Mouse (Mus musculus) heart, embryonic 10.5 days (tissue): ENCODE results near the gene Parva. TPM values are rescaled to one million over a fixed set of nuclear protein-coding genes. Genes with fewer than 3 reads are reported as not detected.
A peak's percentile ranks its signal among the peaks of the same experiment; 100 is the strongest.

Experiments used
- DNase-seq: peaks from one replicate; pipeline ENCODE4 v3.0.0-alpha.2; 2017; ENCODE audit warnings: low spot score
- H3K27ac ChIP-seq: fragments of 300-500 bp; sonication (generic); 2 replicates; pipeline ENCODE4 v1.5.1; 2016; ENCODE audit warnings: mild to moderate bottlenecking
- H3K27me3 ChIP-seq: fragments of 300-500 bp; sonication (generic); 2 replicates; pipeline ENCODE4 v1.6.1; 2016; ENCODE audit warnings: mild to moderate bottlenecking; ENCODE audit not compliant: poor library complexity, insufficient read depth, severe bottlenecking
- H3K36me3 ChIP-seq: fragments of 300-500 bp; sonication (generic); 2 replicates; pipeline ENCODE4 v1.6.1; 2016; ENCODE audit warnings: mild to moderate bottlenecking, moderate library complexity
- H3K4me1 ChIP-seq: fragments of 300-500 bp; sonication (generic); 2 replicates; pipeline ENCODE4 v1.6.1; 2016; ENCODE audit warnings: mild to moderate bottlenecking
- H3K4me3 ChIP-seq: fragments of 300-500 bp; sonication (generic); 2 replicates; pipeline ENCODE4 v1.5.1; 2016; ENCODE audit warnings: mild to moderate bottlenecking, moderate library complexity
- H3K9me3 ChIP-seq: fragments of 300-500 bp; sonication (generic); 2 replicates; pipeline ENCODE4 v1.6.1; 2016; ENCODE audit warnings: mild to moderate bottlenecking, moderate library complexity
- WGBS: fragments of 180-500 bp; shearing (Covaris S2); methylation state at CpG from one replicate; pipeline ENCODE4 v1.1.7; 2016; 5-methylcytosine and 5-hydroxymethylcytosine counted together
- polyA plus RNA-seq: library from polyadenylated mRNA; unstranded; fragments of >200 nt; fragmentation: Nextera tagmentation; extraction: Ambion mirVana; gene quantifications from 2 replicates; pipeline ENCODE4 v1.2.1, GENCODE M21; 2016

Gene Parva
- polyA plus RNA-seq, 1 experiment from 2014 or later: 82.5 TPM

GRCm38 (mm10) chr7:112491737-112492136, 64.4 kb downstream of the Parva start:
- WGBS: 35% methylated on average over 1 of the region's 1 CpGs
- H3K4me1 ChIP-seq: peaks cover 42% of the 10 kb centered on the region
- no peaks in the 10 kb centered on the region for H3K27me3 ChIP-seq
- H3K36me3 ChIP-seq: 0 out of 2 replicates have a peak, but pooled peaks cover 7% of the 10 kb centered on the region
- peak overlapping the region; percentile 44; the same call in 1 of the 2 replicates for H3K27ac ChIP-seq
- H3K4me3 ChIP-seq: no peak overlapping the region
- H3K9me3 ChIP-seq: no peaks in the 10 kb centered on the region
- DNase-seq: no peak

DNA sequence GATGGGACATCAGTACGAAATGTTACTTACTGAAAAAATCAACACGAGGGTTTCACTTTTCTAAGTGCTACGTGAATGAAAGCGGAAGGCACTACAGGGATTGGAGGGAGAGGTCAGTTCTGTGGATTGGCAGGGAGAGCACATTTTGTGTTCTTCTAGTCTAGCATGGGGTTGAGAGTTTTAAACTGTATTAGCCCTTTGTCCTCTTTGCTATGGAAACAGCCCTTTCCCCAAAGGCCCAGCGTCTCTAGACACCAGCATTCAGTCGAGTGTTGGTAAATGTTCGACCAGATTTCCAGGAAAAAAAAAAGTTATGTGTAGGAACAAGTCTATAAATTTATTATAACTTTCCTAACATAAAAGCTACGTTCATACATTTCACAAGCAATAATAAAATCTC, 68.6 kb downstream of the Parva start:
- 85% methylated on average over 8 of the region's 8 CpGs for WGBS
- Histone ChIP-seq H3K36me3 (no peaks in the 10 kb centered on the region), H3K27me3 (no peaks in the 10 kb centered on the region), H3K4me3 (no peak overlapping the region), H3K9me3 (no peaks in the 10 kb centered on the region), H3K27ac (no peak overlapping the region), H3K4me1 (peaks cover 58% of the 10 kb centered on the region)
- DNase-seq: no peak

- H3K36me3 ChIP-seq: no peaks in the 10 kb centered on the region
- H3K4me3 ChIP-seq: no peak overlapping the region
- WGBS: 81% methylated on average over 7 of the region's 7 CpGs
- H3K9me3 ChIP-seq: no peaks in the 10 kb centered on the region
- no peak for DNase-seq
- no peaks in the 10 kb centered on the region for H3K27me3 ChIP-seq
- peaks cover 55% of the 10 kb centered on the region for H3K4me1 ChIP-seq
- H3K27ac ChIP-seq: no peak overlapping the region
Observed at GRCm38 (mm10) chr7:112496921-112497320, 69.6 kb downstream of the Parva start.

DNA sequence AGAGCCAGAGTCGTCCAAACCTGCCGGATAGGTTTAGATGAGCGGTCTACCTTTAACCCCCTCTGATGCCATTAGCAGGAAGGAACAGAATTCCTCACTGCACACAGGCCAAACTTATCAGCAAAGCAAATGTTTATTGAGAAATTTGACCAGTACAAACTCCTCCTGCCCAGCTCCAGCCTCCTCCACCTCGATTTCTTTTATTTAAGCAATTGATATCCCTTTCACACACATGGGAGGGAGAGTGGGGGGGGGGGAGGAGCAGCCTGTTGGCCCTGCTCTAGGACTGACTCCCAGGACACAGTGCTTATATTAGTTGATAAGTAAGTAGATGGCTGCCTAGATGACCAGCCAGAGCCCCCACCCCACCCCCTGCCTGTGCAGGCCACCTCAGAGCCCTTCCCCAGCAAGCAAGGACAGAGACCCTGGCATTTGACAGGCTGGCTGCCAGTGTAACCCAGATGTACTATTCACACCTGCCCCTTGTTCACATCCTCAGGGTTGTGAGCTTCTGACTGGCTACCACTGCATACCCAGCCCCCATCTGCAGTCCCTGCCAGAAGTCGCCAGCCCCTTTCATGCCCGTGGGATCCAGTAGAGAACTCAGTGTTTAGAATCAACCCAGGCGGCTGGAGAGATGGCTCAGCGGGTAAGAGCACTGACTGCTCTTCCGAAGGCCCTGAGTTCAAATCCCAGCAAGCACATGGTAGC, 71.4 kb downstream of the Parva start:
- WGBS: 54% methylated on average over 9 of the region's 9 CpGs
- no peaks in the 10 kb centered on the region for H3K9me3 ChIP-seq
- H3K27me3 ChIP-seq: no peaks in the 10 kb centered on the region
- H3K4me1 ChIP-seq: peaks cover 67% of the 10 kb centered on the region
- DNase-seq: no peak
- H3K27ac ChIP-seq: peak overlapping the region; percentile 65
- H3K4me3 ChIP-seq: no peak overlapping the region
- H3K36me3 ChIP-seq: no peaks in the 10 kb centered on the region

DNA sequence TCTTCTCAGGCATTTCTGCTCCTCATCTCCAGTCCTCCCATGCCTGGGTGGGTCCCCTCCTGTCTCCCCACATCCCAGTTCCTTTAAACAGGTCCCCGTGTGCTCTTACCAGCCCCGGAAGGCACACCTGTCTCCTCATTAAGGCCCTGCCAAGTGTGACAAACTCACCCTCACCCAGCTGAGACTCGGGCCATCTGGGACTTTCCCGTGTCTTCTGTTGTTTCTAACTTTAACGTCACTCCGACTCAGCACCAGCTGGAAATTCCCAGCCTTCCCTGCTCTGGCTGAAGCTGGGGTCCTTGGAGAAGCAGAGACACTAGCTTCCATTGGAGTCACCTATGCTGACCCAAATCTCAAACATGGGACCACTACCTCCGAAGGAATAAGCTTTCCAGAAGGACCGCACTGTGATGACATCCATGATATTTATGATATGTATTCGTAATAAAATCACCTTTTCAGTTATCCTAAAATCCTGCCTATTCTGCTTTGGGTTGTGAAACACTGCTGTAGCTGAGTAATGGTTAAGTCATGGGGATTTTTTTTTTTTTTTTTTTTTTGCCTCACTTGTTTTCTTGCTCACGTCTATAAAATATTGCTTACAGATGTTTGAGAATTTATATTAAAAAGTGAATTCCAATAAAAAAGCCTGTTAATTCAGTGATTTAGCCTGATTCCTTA, 72.3 kb downstream of the Parva start:
- Histone ChIP-seq H3K27ac (peak overlapping the region; percentile 64), H3K4me1 (peaks cover 64% of the 10 kb centered on the region), H3K4me3 (no peak overlapping the region), H3K36me3 (0 out of 2 replicates have a peak, but pooled peaks cover 3% of the 10 kb centered on the region), H3K27me3 (no peaks in the 10 kb centered on the region), H3K9me3 (no peaks in the 10 kb centered on the region)
- no peak for DNase-seq
- WGBS: 48% methylated on average over 10 of the region's 10 CpGs

- Histone ChIP-seq H3K27me3 (no peaks in the 10 kb centered on the region), H3K4me3 (no peak overlapping the region), H3K4me1 (peaks cover 59% of the 10 kb centered on the region), H3K27ac (peak overlapping the region; percentile 6; the same call in 1 of the 2 replicates), H3K9me3 (no peaks in the 10 kb centered on the region), H3K36me3 (0 out of 2 replicates have a peak, but pooled peaks cover 3% of the 10 kb centered on the region)
- DNase-seq: no peak
- 44% methylated on average over 7 of the region's 7 CpGs for WGBS
Observed at GRCm38 (mm10) chr7:112500134-112500490, 72.8 kb downstream of the Parva start.

DNA sequence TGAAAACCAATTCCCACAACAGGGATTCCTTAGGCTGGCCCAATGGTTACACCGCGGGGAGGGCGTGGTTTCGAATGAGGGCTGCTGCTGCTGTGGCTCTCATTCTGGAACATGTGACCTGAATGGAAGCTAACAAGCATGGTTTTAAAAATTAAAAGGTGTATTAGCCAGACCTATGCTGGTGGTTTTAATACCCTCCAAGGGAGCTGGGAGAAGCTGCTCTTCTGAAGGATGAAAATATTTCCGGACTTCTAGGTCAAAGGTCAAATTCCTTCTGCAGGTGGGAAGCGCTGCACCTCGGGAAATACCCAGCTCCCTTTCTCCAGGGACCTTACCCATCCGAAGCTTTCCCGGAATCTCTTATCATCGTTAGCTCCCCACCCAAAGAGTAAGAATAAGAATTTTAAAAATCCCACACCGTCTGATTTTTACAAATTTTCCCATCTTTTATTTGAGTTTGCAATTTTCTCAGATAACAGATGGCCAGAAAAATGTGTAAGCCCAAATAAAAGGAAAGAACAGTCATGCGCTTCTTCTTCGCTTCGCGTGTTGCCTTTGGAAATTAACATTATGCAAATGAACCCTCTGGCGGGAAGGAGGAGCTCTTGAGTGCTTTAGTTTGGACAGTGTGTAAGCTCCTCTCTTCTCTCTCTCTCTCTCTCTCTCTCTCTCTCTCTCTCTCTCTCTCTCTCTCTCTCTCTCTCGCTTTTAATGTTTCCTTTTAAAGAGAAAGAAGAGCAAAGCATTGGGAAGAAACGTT, 74.9 kb downstream of the Parva start:
- Histone ChIP-seq H3K4me3 (no peak overlapping the region), H3K27ac (peak overlapping the region; percentile 49; the same call in 1 of the 2 replicates), H3K27me3 (no peaks in the 10 kb centered on the region), H3K36me3 (0 out of 2 replicates have a peak, but pooled peaks cover 3% of the 10 kb centered on the region), H3K9me3 (no peaks in the 10 kb centered on the region), H3K4me1 (peaks cover 62% of the 10 kb centered on the region)
- WGBS: 36% methylated on average over 18 of the region's 18 CpGs
- DNase-seq: no peak

- H3K27me3 ChIP-seq: no peaks in the 10 kb centered on the region
- no peaks in the 10 kb centered on the region for H3K9me3 ChIP-seq
- WGBS: 48% methylated on average over 5 of the region's 5 CpGs
- DNase-seq: no peak
- H3K36me3 ChIP-seq: 0 out of 2 replicates have a peak, but pooled peaks cover 3% of the 10 kb centered on the region
- peak overlapping the region; percentile 49 for H3K27ac ChIP-seq
- no peak overlapping the region for H3K4me3 ChIP-seq
- H3K4me1 ChIP-seq: peaks cover 68% of the 10 kb centered on the region
Observed at GRCm38 (mm10) chr7:112502845-112503244, 75.5 kb downstream of the Parva start.

DNA sequence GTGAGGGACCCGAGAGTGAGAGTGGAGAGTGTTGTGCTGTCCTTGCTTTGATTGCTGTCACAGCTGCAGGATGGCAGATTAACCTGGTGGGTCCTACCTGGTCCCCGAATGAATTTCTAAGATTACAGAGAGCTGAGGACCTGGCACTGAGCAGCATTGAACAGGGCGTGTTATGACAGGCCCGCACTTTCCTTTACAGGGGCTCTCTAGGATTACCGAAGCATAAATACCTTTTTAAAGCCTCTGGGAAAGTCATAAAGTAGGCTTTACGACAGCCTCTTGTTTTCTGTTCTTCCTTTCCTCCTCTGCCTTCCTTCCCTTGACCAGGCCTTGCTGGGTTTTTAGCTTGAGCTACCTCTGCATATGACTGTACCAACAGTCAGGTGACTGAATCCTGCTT, 76.1 kb downstream of the Parva start:
- peaks cover 71% of the 10 kb centered on the region for H3K4me1 ChIP-seq
- H3K36me3 ChIP-seq: 0 out of 2 replicates have a peak, but pooled peaks cover 3% of the 10 kb centered on the region
- DNase-seq: no peak
- H3K9me3 ChIP-seq: no peaks in the 10 kb centered on the region
- H3K27ac ChIP-seq: peak overlapping the region; percentile 49
- WGBS: 80% methylated on average over 6 of the region's 6 CpGs
- no peaks in the 10 kb centered on the region for H3K27me3 ChIP-seq
- H3K4me3 ChIP-seq: no peak overlapping the region

GRCm38 (mm10) chr7:112503917-112504316, 76.6 kb downstream of the Parva start:
- H3K4me1 ChIP-seq: peaks cover 71% of the 10 kb centered on the region
- H3K36me3 ChIP-seq: 0 out of 2 replicates have a peak, but pooled peaks cover 3% of the 10 kb centered on the region
- H3K9me3 ChIP-seq: no peaks in the 10 kb centered on the region
- DNase-seq: no peak
- H3K27ac ChIP-seq: peak overlapping the region; percentile 49
- no peaks in the 10 kb centered on the region for H3K27me3 ChIP-seq
- H3K4me3 ChIP-seq: no peak overlapping the region
- 71% methylated on average over 3 of the region's 3 CpGs for WGBS

GRCm38 (mm10) chr7:112509107-112509506, 81.8 kb downstream of the Parva start:
- Histone ChIP-seq H3K27me3 (no peaks in the 10 kb centered on the region), H3K9me3 (no peaks in the 10 kb centered on the region), H3K4me3 (no peak overlapping the region), H3K27ac (peak overlapping the region; percentile 67; the same call in 1 of the 2 replicates), H3K36me3 (0 out of 2 replicates have a peak, but pooled peaks cover 2% of the 10 kb centered on the region), H3K4me1 (peaks cover 69% of the 10 kb centered on the region)
- DNase-seq: no peak
- 68% methylated on average over 8 of the region's 8 CpGs for WGBS

DNA sequence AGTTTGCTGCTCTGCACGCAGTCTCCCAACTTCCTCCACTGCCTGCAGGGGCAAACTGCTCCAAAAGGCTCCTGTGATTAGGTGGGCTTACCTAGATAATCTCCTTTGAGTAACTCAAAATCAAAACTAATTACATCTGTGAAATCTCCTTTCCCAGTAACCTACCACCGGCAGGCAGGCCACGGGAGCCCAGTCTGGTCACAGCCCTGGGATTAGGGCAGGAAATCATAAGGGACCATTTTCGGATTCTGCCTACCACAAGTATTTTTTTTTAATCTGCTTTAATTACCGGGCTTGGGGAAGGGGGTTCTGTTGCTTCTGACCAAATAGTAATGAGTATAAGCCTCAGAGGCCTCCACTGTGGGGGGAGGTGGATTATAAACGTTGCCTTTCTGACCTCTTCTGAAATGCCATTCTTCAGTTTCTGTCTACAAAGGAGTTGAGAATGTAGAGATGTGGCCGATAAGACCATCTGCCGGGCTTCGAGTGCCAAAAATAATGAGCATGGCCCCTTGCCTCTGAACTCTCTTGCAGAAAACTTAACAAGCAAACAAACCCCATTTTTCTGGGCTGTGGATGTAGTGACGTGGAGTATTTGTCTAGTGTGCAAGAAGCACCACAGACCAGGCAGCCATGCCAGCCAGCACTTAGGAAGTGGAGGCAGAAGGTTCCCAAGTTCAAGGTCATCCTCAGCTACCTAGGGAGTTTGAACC, 83.2 kb downstream of the Parva start:
- Histone ChIP-seq H3K4me3 (no peak overlapping the region), H3K27me3 (no peaks in the 10 kb centered on the region), H3K27ac (peak overlapping the region; percentile 67), H3K4me1 (peaks cover 70% of the 10 kb centered on the region), H3K9me3 (no peaks in the 10 kb centered on the region), H3K36me3 (no peaks in the 10 kb centered on the region)
- 50% methylated on average over 10 of the region's 10 CpGs for WGBS
- DNase-seq: no peak
